Mouse (Mus musculus): ENCODE measurements around the gene Gtf2ird1. TPM values are rescaled to one million over a fixed set of nuclear protein-coding genes. Genes with fewer than 3 reads are reported as not detected.

The Gtf2ird1 gene
- total and polyA plus RNA-seq, 3 experiments, result 12.8 to 39.0 (median 13.1) TPM

DNA sequence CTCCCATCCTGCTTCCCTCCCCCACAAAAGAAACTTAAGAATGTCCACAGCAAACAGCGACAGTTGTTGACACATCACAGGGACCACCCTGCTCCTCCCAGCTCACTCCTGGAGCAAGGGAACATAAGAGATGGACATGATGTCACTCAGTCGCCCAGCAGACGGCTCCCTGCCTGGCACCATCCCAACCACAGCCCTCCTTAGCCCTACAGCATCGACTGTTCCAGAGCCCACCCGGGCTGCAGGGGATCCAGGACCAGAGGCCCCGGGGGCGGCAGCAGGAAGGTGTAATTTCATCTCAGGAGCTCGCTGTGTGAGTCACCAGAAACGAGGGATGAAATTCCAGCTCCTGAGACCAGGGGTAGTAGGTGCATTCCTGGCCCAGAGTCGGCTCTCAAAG, 10.6 kb downstream of the Gtf2ird1 start:
- no peak for DNase-seq (ENCODE audit: extremely low read depth)
- H3K79me2 ChIP-seq (replicated peaks; ENCODE audit: control insufficient read depth, extremely low read depth, insufficient read depth, poor library complexity, severe bottlenecking), result no peaks in the 10 kb centered on the region
- H3K4me1 ChIP-seq (ENCODE audit: control insufficient read depth in 1 of 2, insufficient read depth in 2 of 2), result peaks cover 2 to 22% of the 10 kb centered on the region in 2 experiments; a peak in 2 of 4 replicates
- peaks cover 0 to 33% of the 10 kb centered on the region in 2 experiments for H3K36me3 ChIP-seq (replicated peaks in 1 of 2; ENCODE audit: control insufficient read depth in 1 of 2, insufficient read depth in 1 of 2, low read length in 1 of 2)
- in situ Hi-C loops (cut with MboI; ENCODE audit: low pct_ligation_motif_present, low pct_unique_long_range_greater_than_20kb, low sequenced_read_pairs), result no loop called here
- TF ChIP-seq BHLHE40 (IDR thresholded peaks at IDR 0.05; ENCODE audit: low read depth, low read length) (no peak), CTCF (conservative IDR thresholded peaks at IDR 0.05 in 1 of 2, IDR thresholded peaks at IDR 0.05 in 1 of 2; ENCODE audit: low read depth in 2 of 2, low read length in 2 of 2) (no peak), POLR2AphosphoS2 (IDR thresholded peaks at IDR 0.05; ENCODE audit: low read depth, low read length) (no peak), MYC (IDR thresholded peaks at IDR 0.05; ENCODE audit: low read depth, low read length) (no peak), POLR2A (IDR thresholded peaks at IDR 0.05; ENCODE audit: low read depth, low read length) (no peak)
- no peaks in the 10 kb centered on the region for H3K27me3 ChIP-seq (replicated peaks)
- peaks cover 11% of the 10 kb centered on the region for H3K9me3 ChIP-seq (replicated peaks; ENCODE audit: low read length)
- no peak overlapping the region for H3K4me3 ChIP-seq (replicated peaks in 1 of 3; ENCODE audit: low read depth in 2 of 3, low read length in 2 of 3, poor library complexity in 1 of 3)
- no peak overlapping the region for H3K4me2 ChIP-seq (ENCODE audit: insufficient read depth, low read depth, poor library complexity, severe bottlenecking)
- H3K27ac ChIP-seq (ENCODE audit: insufficient read depth, low read depth), result no peak overlapping the region
- no peak overlapping the region for H3K9ac ChIP-seq (ENCODE audit: insufficient read depth, low read depth)
- dilution Hi-C loops (cut with MboI; ENCODE audit: extremely low pct_ligation_motif_present, extremely low pct_unique_long_range_greater_than_20kb, low sequenced_read_pairs), result no loop called here

DNA sequence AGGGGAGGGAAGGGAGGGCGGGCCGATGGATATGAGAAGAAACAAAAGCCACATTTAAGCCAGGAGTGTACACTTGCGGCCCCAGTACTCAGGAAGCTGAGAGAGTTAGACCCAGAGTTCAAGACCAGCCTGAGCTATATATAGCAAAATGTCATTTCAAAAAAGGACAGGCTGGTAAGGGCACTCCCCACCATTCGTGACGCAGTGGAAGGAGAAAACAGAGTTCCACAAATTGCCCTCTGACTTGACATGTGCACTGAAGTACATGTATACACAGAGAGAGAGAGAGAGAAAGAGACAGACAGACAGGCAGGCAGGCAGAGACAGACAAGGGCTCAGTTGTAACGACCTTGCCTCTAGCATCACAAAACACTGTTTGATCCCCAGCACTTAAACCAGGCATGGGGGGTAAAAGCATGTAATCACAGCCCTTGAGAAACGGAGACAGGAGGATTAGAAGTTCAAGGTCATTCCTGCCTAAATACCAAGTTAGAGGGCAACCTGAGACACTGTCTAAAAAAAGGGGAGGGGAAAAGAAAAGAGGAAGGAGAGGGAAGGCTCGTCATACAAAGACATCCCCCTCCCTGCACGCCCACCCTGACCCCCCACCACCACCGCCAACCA, 11.2 kb downstream of the Gtf2ird1 start:
- no peak overlapping the region for H3K4me2 ChIP-seq (ENCODE audit: insufficient read depth, low read depth, poor library complexity, severe bottlenecking)

DNA sequence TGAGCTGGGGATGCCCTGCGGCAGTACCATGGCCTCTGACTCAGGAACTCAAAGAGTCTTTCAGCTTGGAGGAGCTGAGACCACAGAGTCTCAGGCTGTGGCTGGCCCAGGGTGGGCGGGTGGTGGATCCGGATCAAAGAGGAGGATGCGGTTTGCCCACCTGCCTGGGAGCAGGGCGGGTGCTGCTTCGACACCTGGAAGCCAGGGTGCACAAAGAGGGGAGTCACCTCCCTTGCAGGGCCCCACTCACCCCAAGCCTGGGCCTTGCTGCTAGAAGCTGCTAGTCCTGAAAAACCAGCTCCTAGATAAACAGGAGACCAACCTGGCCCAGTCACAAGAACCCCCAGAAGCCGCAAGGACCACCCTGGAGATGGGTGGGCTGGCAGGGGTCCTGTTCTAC, 12.0 kb downstream of the Gtf2ird1 start:
- Histone ChIP-seq H3K27me3 (replicated peaks) (no peaks in the 10 kb centered on the region), H3K79me2 (replicated peaks; ENCODE audit: control insufficient read depth, extremely low read depth, insufficient read depth, poor library complexity, severe bottlenecking) (no peaks in the 10 kb centered on the region), H3K9ac (ENCODE audit: insufficient read depth, low read depth) (no peak overlapping the region), H3K4me2 (ENCODE audit: insufficient read depth, low read depth, poor library complexity, severe bottlenecking) (no peak overlapping the region), H3K36me3 (replicated peaks in 1 of 2; ENCODE audit: control insufficient read depth in 1 of 2, insufficient read depth in 1 of 2, low read length in 1 of 2) (peaks cover 0 to 46% of the 10 kb centered on the region in 2 experiments), H3K4me1 (ENCODE audit: control insufficient read depth in 1 of 2, insufficient read depth in 2 of 2) (peaks cover 2 to 22% of the 10 kb centered on the region in 2 experiments; a peak in 2 of 4 replicates), H3K27ac (ENCODE audit: insufficient read depth, low read depth) (no peak overlapping the region), H3K9me3 (replicated peaks; ENCODE audit: low read length) (peaks cover 11% of the 10 kb centered on the region), H3K4me3 (replicated peaks in 1 of 3; ENCODE audit: low read depth in 2 of 3, low read length in 2 of 3, poor library complexity in 1 of 3) (no peak overlapping the region)
- dilution Hi-C loops (cut with MboI; ENCODE audit: extremely low pct_ligation_motif_present, extremely low pct_unique_long_range_greater_than_20kb, low sequenced_read_pairs), result no loop called here
- TF ChIP-seq ZNF384 (IDR thresholded peaks at IDR 0.05; ENCODE audit: low read depth, low read length) (no peak), GABPA (IDR thresholded peaks at IDR 0.05; ENCODE audit: insufficient replicate concordance, low read depth, low read length) (no peak), TBP (conservative IDR thresholded peaks at IDR 0.05; ENCODE audit: low read depth, low read length) (no peak), BHLHE40 (IDR thresholded peaks at IDR 0.05; ENCODE audit: low read depth, low read length) (no peak), ZC3H11A (IDR thresholded peaks at IDR 0.05; ENCODE audit: low read depth, low read length) (no peak), IRF4 (IDR thresholded peaks at IDR 0.05; ENCODE audit: low read depth, low read length) (no peak), MXI1 (IDR thresholded peaks at IDR 0.05; ENCODE audit: low read depth, low read length) (no peak), PAX5 (IDR thresholded peaks at IDR 0.05; ENCODE audit: low read length) (no peak), KAT2A (IDR thresholded peaks at IDR 0.05; ENCODE audit: insufficient replicate concordance, low read length) (no peak), E2F4 (IDR thresholded peaks at IDR 0.05; ENCODE audit: insufficient replicate concordance, low read depth, low read length) (no peak), TCF12 (IDR thresholded peaks at IDR 0.05; ENCODE audit: low read depth, low read length) (no peak), CHD1 (IDR thresholded peaks at IDR 0.05; ENCODE audit: low read depth, low read length) (no peak), ZMIZ1 (IDR thresholded peaks at IDR 0.05; ENCODE audit: low read depth, low read length) (no peak), EP300 (IDR thresholded peaks at IDR 0.05; ENCODE audit: low read length) (no peak), RAD21 (IDR thresholded peaks at IDR 0.05; ENCODE audit: low read depth, low read length) (no peak), MAFK (IDR thresholded peaks at IDR 0.05; ENCODE audit: insufficient replicate concordance, low read length) (no peak), SMC3 (IDR thresholded peaks at IDR 0.05; ENCODE audit: low read depth, low read length) (no peak)
- in situ Hi-C loops (cut with MboI; ENCODE audit: low pct_ligation_motif_present, low pct_unique_long_range_greater_than_20kb, low sequenced_read_pairs), result no loop called here
- DNase-seq (ENCODE audit: extremely low read depth), result no peak

More for the DNA sequence above, 11.2 kb downstream of the Gtf2ird1 start:
- Histone ChIP-seq H3K4me1 (ENCODE audit: control insufficient read depth in 1 of 2, insufficient read depth in 2 of 2) (peaks cover 2 to 22% of the 10 kb centered on the region in 2 experiments; a peak in 2 of 4 replicates), H3K27ac (ENCODE audit: insufficient read depth, low read depth) (no peak overlapping the region), H3K9me3 (replicated peaks; ENCODE audit: low read length) (peaks cover 11% of the 10 kb centered on the region), H3K79me2 (replicated peaks; ENCODE audit: control insufficient read depth, extremely low read depth, insufficient read depth, poor library complexity, severe bottlenecking) (no peaks in the 10 kb centered on the region), H3K36me3 (replicated peaks in 1 of 2; ENCODE audit: control insufficient read depth in 1 of 2, insufficient read depth in 1 of 2, low read length in 1 of 2) (peaks cover 0 to 37% of the 10 kb centered on the region in 2 experiments), H3K4me3 (replicated peaks in 1 of 3; ENCODE audit: low read depth in 2 of 3, low read length in 2 of 3, poor library complexity in 1 of 3) (no peak overlapping the region), H3K9ac (ENCODE audit: insufficient read depth, low read depth) (no peak overlapping the region), H3K27me3 (replicated peaks) (no peaks in the 10 kb centered on the region)
- no peak for TF ChIP-seq CHD2 (IDR thresholded peaks at IDR 0.05; ENCODE audit: low read length)
- no peak for TF ChIP-seq RCOR1 (conservative IDR thresholded peaks at IDR 0.05; ENCODE audit: low read depth, low read length)
- no peak for TF ChIP-seq ETS1 (conservative IDR thresholded peaks at IDR 0.05; ENCODE audit: low read depth, low read length)
- no peak for TF ChIP-seq MYC (IDR thresholded peaks at IDR 0.05; ENCODE audit: low read depth, low read length)
- TF ChIP-seq CHD1 (IDR thresholded peaks at IDR 0.05; ENCODE audit: low read depth, low read length), result no peak
- TF ChIP-seq MAX (IDR thresholded peaks at IDR 0.05; ENCODE audit: low read length), result no peak
- in situ Hi-C loops (cut with MboI; ENCODE audit: low pct_ligation_motif_present, low pct_unique_long_range_greater_than_20kb, low sequenced_read_pairs) (no loop called here), dilution Hi-C loops (cut with MboI; ENCODE audit: extremely low pct_ligation_motif_present, extremely low pct_unique_long_range_greater_than_20kb, low sequenced_read_pairs) (no loop called here)
- DNase-seq (ENCODE audit: extremely low read depth), result no peak

Measured in CH12.LX (cell line).